Mouse (Mus musculus): Measurements from ENCODE around the gene Creb3l4. TPM values are rescaled to one million over a fixed set of nuclear protein-coding genes. Genes with fewer than 3 reads are reported as not detected.
A peak's percentile ranks its signal among the peaks of the same experiment; 100 is the strongest.

Gene Creb3l4
- polyA plus RNA-seq, 1 experiment from 2014 or later: 3.4 TPM

DNA sequence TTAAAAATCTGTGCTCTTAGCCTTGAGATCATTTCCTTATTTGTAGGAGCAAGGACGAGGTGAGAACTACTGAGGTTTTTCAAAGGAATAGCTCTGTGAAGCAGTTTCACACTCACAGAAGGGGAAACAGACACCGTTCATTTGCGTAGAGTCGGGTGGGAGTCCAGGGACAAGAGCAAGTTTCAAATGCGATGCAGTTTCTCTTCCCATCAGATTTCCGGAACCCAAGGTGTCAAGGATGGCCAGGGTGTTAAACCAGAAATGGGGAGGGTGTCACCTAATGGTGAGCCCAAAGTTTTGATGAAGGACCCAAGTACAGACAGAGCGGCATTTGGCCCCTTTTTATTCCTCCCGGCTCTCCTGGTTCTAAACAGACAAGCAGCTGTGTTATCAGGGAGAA lies 12.2 kb downstream of the Creb3l4 start:
- Histone ChIP-seq H3K4me2 (ENCODE audit: low read depth) (peak overlapping the region; percentile 81), H3K9me3 (ENCODE audit: control insufficient read depth, low read length) (no peaks in the 10 kb centered on the region), H3K36me3 (ENCODE audit: control insufficient read depth, insufficient read depth, low read length) (no peaks in the 10 kb centered on the region), H3K27ac (ENCODE audit: low read depth, low read length) (no peak overlapping the region), H3K9ac (ENCODE audit: low read length) (peak overlapping the region; percentile 43), H3K4me1 (ENCODE audit: control insufficient read depth, insufficient read depth, low read length) (peaks cover 4% of the 10 kb centered on the region; the same call in 1 of the 2 replicates), H3K4me3 (ENCODE audit: low read depth, low read length) (peak overlapping the region; percentile 79), H3K27me3 (ENCODE audit: control insufficient read depth, insufficient read depth, low read length) (no peaks in the 10 kb centered on the region)
- ATAC-seq (ENCODE audit: insufficient read depth, low FRiP score, low TSS enrichment) (no peak), DNase-seq (ENCODE audit: low spot score) (no peak)
- WGBS: 14% methylated on average over 8 of the region's 8 CpGs

DNA sequence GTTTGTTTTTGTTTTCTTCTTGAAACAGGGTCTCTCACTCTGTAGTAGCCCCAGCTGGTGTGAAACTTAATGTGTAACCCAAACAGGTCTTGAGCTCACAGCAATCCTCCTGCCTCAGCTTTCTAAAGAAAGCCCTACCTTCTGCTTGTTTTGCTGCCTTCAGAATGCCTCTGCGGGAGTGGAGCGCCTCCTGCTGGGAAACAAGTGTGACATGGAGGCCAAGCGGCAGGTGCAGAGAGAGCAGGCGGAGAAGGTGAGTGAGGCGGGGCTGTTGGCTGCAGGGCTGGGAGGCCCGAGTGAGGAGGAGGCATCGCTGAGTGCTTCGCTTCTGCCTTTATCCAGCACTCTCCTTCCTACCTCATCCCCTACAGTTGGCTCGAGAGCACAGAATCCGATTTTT lies 19.0 kb downstream of the Creb3l4 start:
- Histone ChIP-seq H3K9me3 (ENCODE audit: control insufficient read depth, low read length) (no peaks in the 10 kb centered on the region), H3K27me3 (ENCODE audit: control insufficient read depth, insufficient read depth, low read length) (no peaks in the 10 kb centered on the region), H3K9ac (ENCODE audit: low read length) (no peak overlapping the region), H3K4me3 (ENCODE audit: low read depth, low read length) (no peak overlapping the region), H3K4me2 (ENCODE audit: low read depth) (no peak overlapping the region), H3K36me3 (ENCODE audit: control insufficient read depth, insufficient read depth, low read length) (no peaks in the 10 kb centered on the region; the same call in 1 of the 2 replicates), H3K4me1 (ENCODE audit: control insufficient read depth, insufficient read depth, low read length) (no peaks in the 10 kb centered on the region), H3K27ac (ENCODE audit: low read depth, low read length) (no peak overlapping the region)
- ATAC-seq (ENCODE audit: insufficient read depth, low FRiP score, low TSS enrichment) (no peak), DNase-seq (ENCODE audit: low spot score) (no peak)
- WGBS: 81% methylated on average over 10 of the region's 10 CpGs

DNA sequence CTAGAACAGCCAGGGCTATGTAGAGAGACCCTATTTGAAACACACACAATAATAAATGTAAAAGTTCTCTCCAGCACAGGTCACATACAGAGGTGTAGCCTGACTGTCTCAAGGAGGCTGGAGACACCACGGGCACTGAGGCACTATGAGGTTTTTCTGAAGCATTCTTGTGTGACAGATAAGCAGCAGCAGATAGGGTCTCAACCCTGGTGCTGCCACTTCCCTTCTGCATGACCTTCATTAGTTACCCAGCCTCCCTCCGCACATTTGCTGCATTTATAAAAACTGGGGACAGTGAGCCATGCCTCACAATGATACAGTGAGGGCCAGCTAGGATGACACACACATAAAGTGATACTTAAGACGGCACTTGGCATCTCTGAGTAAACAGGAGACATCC lies 20.4 kb downstream of the Creb3l4 start:
- WGBS: 77% methylated on average over 3 of the region's 3 CpGs
- H3K9ac ChIP-seq (ENCODE audit: low read length): no peak overlapping the region
- no peaks in the 10 kb centered on the region for H3K4me1 ChIP-seq (ENCODE audit: control insufficient read depth, insufficient read depth, low read length)
- no peak overlapping the region for H3K4me3 ChIP-seq (ENCODE audit: low read depth, low read length)
- H3K36me3 ChIP-seq (ENCODE audit: control insufficient read depth, insufficient read depth, low read length): no peaks in the 10 kb centered on the region; the same call in 1 of the 2 replicates
- no peak overlapping the region for H3K27ac ChIP-seq (ENCODE audit: low read depth, low read length)
- no peak overlapping the region for H3K4me2 ChIP-seq (ENCODE audit: low read depth)
- ATAC-seq (ENCODE audit: insufficient read depth, low FRiP score, low TSS enrichment) (no peak), DNase-seq (ENCODE audit: low spot score) (no peak)
- H3K27me3 ChIP-seq (ENCODE audit: control insufficient read depth, insufficient read depth, low read length): no peaks in the 10 kb centered on the region
- H3K9me3 ChIP-seq (ENCODE audit: control insufficient read depth, low read length): no peaks in the 10 kb centered on the region

DNA sequence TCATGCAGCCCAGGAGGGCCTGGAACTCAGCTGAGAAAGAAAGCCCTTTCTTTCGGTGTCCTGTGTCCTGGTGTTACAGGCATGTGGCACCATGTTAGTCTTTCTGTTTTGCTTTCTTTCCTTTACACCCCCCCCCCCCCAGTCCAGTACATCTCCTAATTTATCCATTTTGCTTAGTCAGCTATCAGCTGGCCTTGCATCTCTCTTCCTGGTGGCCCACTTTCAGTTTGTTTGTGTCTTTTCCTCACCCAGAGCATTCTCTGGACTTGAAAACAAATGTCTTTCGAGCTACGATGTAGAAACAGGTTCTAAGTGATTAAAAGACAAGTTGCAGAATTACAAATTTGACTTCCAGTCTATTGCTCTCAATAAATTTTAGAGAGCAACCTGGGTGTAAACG lies 20.9 kb downstream of the Creb3l4 start:
- Histone ChIP-seq H3K9ac (ENCODE audit: low read length) (no peak overlapping the region), H3K27ac (ENCODE audit: low read depth, low read length) (no peak overlapping the region), H3K36me3 (ENCODE audit: control insufficient read depth, insufficient read depth, low read length) (no peaks in the 10 kb centered on the region; the same call in 1 of the 2 replicates), H3K4me1 (ENCODE audit: control insufficient read depth, insufficient read depth, low read length) (no peaks in the 10 kb centered on the region), H3K9me3 (ENCODE audit: control insufficient read depth, low read length) (no peaks in the 10 kb centered on the region), H3K4me2 (ENCODE audit: low read depth) (no peak overlapping the region), H3K4me3 (ENCODE audit: low read depth, low read length) (no peak overlapping the region), H3K27me3 (ENCODE audit: control insufficient read depth, insufficient read depth, low read length) (no peaks in the 10 kb centered on the region)
- ATAC-seq (ENCODE audit: insufficient read depth, low FRiP score, low TSS enrichment) (no peak), DNase-seq (ENCODE audit: low spot score) (no peak)
- 92% methylated on average over 4 of the region's 4 CpGs for WGBS

DNA sequence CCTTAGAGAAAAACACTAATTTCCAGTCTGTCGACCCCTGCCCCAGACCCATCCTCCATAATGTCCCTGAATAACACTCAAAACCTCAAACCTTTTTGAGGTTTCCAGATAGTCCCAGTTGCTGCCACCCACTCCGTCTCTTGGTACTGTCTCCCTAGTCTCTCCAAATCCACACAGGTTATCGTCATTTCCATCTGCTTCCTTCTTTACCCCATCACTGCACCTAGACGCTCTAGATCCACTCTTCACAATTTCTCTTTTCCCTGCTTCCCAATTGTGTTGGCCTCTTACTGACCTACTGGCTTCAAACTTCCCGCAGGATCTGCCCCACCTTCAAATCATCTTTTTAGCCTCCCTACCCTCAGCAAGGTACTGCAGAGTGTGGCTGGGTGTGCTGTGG lies 22.2 kb downstream of the Creb3l4 start:
- Histone ChIP-seq H3K36me3 (ENCODE audit: control insufficient read depth, insufficient read depth, low read length) (no peaks in the 10 kb centered on the region; the same call in 1 of the 2 replicates), H3K4me2 (ENCODE audit: low read depth) (peak overlapping the region; percentile 63), H3K4me1 (ENCODE audit: control insufficient read depth, insufficient read depth, low read length) (no peaks in the 10 kb centered on the region), H3K27ac (ENCODE audit: low read depth, low read length) (no peak overlapping the region), H3K9ac (ENCODE audit: low read length) (no peak overlapping the region; the same call in 1 of the 2 replicates), H3K4me3 (ENCODE audit: low read depth, low read length) (peak overlapping the region; percentile 39), H3K9me3 (ENCODE audit: control insufficient read depth, low read length) (no peaks in the 10 kb centered on the region), H3K27me3 (ENCODE audit: control insufficient read depth, insufficient read depth, low read length) (no peaks in the 10 kb centered on the region)
- ATAC-seq (ENCODE audit: insufficient read depth, low FRiP score, low TSS enrichment) (no peak), DNase-seq (ENCODE audit: low spot score) (no peak)
- 26% methylated on average over 5 of the region's 5 CpGs for WGBS

DNA sequence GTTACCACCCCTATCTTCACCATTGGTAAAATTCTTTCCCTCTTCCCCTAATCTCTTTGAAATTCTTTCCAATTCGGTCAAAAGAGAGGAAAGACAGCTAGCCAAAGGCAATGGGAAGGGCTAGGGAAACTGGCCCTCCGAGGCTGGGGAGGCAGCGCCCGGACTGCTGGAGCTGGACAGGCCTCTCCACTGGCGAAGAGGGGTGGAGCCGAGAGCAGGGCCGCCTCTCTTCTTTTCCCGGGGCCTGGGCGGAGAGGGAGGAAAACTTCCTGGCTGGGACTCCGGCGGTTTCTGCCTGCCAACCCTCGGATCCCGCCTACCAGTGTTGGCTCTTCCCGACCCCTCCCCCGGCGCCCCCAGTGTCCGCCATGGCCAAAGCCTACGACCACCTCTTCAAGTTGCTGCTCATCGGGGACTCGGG lies 22.8 kb downstream of the Creb3l4 start:
- no peaks in the 10 kb centered on the region for H3K9me3 ChIP-seq (ENCODE audit: control insufficient read depth, low read length)
- 0% methylated on average over 18 of the region's 20 CpGs for WGBS
- no peaks in the 10 kb centered on the region for H3K27me3 ChIP-seq (ENCODE audit: control insufficient read depth, insufficient read depth, low read length)
- ATAC-seq (ENCODE audit: insufficient read depth, low FRiP score, low TSS enrichment): peak; percentile 71
- H3K4me2 ChIP-seq (ENCODE audit: low read depth): peak overlapping the region; percentile 63
- peak overlapping the region; percentile 39 for H3K4me3 ChIP-seq (ENCODE audit: low read depth, low read length)
- no peaks in the 10 kb centered on the region; the same call in 1 of the 2 replicates for H3K36me3 ChIP-seq (ENCODE audit: control insufficient read depth, insufficient read depth, low read length)
- peak overlapping the region; percentile 40; the same call in 1 of the 2 replicates for H3K27ac ChIP-seq (ENCODE audit: low read depth, low read length)
- peak overlapping the region; percentile 50 for H3K9ac ChIP-seq (ENCODE audit: low read length)
- no peaks in the 10 kb centered on the region for H3K4me1 ChIP-seq (ENCODE audit: control insufficient read depth, insufficient read depth, low read length)
- DNase-seq (ENCODE audit: low spot score): peak; percentile 64

DNA sequence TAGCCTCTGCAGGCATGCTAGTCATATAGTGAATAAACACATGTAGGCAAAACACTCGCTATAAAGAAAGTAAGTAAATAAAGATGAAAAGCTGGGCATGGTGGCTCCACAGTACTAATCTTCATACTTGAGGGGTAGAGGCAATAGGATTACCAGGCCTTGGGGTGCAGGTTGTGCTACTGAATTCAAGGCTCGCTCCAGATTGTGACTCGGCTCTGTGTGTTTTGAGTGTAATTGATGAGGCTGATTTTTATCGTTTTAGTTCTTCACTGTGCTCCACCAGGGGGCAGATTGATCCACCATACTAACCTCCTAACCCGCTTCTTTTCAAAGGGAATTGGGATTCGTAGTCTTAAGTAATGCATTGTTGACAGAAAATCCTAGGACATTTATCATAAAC lies 23.2 kb downstream of the Creb3l4 start:
- Histone ChIP-seq H3K36me3 (ENCODE audit: control insufficient read depth, insufficient read depth, low read length) (no peaks in the 10 kb centered on the region; the same call in 1 of the 2 replicates), H3K4me2 (ENCODE audit: low read depth) (peak overlapping the region; percentile 63), H3K4me1 (ENCODE audit: control insufficient read depth, insufficient read depth, low read length) (no peaks in the 10 kb centered on the region), H3K9me3 (ENCODE audit: control insufficient read depth, low read length) (no peaks in the 10 kb centered on the region), H3K27me3 (ENCODE audit: control insufficient read depth, insufficient read depth, low read length) (no peaks in the 10 kb centered on the region), H3K9ac (ENCODE audit: low read length) (peak overlapping the region; percentile 50), H3K27ac (ENCODE audit: low read depth, low read length) (no peak overlapping the region), H3K4me3 (ENCODE audit: low read depth, low read length) (peak overlapping the region; percentile 39)
- ATAC-seq (ENCODE audit: insufficient read depth, low FRiP score, low TSS enrichment): peak; percentile 46
- DNase-seq (ENCODE audit: low spot score): peak; percentile 63
- WGBS: 11% methylated on average over 6 of the region's 6 CpGs

DNA sequence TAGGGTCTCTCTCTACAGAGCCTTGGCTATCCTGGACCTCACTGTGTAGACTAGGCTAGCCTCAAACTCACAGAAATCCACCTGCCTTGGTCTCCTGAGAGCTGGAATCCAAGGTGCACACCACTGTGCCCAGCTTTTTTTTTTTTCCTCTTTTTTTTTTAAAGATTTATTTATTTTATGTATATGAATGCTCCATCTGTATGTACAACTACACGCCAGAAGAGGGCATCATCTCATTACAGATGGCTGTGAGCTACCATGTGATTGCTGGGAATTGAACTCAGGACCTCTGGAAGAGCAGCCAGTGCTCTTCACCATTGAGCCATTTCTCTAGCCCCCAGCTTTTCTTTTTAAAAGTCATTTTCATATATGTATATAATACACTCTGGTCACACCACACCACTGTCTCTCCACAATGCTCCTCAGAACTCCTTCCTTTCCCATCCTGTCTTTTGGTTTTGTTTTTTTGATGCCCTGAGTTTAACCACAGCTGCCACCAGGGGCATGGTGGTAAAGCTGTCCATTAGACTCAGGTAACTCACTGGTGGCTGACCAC lies 27.4 kb downstream of the Creb3l4 start:
- H3K4me2 ChIP-seq (ENCODE audit: low read depth): no peak overlapping the region
- DNase-seq (ENCODE audit: low spot score) (no peak), ATAC-seq (ENCODE audit: insufficient read depth, low FRiP score, low TSS enrichment) (no peak)
- WGBS: 61% methylated on average over 1 of the region's 1 CpGs
- H3K36me3 ChIP-seq (ENCODE audit: control insufficient read depth, insufficient read depth, low read length): peaks cover 6% of the 10 kb centered on the region
- H3K27me3 ChIP-seq (ENCODE audit: control insufficient read depth, insufficient read depth, low read length): no peaks in the 10 kb centered on the region
- no peak overlapping the region for H3K4me3 ChIP-seq (ENCODE audit: low read depth, low read length)
- peaks cover 8% of the 10 kb centered on the region; the same call in 1 of the 2 replicates for H3K4me1 ChIP-seq (ENCODE audit: control insufficient read depth, insufficient read depth, low read length)
- no peak overlapping the region for H3K9ac ChIP-seq (ENCODE audit: low read length)
- H3K27ac ChIP-seq (ENCODE audit: low read depth, low read length): no peak overlapping the region
- H3K9me3 ChIP-seq (ENCODE audit: control insufficient read depth, low read length): no peaks in the 10 kb centered on the region

DNA sequence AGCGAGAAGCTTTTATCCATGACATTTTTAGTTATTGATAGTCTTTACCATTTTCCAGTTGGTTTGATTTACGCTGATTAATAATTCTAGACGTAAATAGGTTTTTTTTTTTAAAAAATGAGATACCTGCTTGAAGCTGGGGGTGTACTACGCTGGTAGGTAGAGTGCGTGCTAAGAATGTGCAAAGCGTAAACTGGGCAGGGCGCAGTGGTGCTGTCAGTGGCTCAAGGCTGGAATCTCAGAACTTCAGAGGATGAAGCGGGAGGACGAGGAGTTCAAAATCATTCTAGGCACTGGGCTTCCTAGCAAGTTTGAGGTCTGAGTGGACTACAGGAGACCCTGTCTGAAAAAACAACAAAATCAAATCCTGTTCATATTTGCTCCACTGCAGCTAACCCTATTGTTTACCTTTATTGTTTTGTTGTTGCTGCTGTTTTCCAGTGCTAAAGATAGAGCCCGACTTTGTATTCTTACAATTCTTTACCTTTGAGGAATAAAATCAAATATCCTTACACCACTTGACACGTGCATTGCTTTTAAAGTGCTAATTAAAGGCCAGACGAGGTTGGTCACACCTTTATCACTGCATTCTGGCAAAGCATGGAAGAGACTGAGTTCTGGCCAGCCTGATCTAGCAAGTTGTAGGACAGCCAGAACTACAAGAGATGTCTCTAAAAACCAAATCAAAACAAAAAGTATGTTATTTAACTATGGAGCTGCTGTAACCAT lies 29.2 kb downstream of the Creb3l4 start:
- Histone ChIP-seq H3K4me2 (ENCODE audit: low read depth) (peak overlapping the region; percentile 50), H3K27ac (ENCODE audit: low read depth, low read length) (no peak overlapping the region), H3K9me3 (ENCODE audit: control insufficient read depth, low read length) (no peaks in the 10 kb centered on the region), H3K4me3 (ENCODE audit: low read depth, low read length) (peak overlapping the region; percentile 75), H3K9ac (ENCODE audit: low read length) (peak overlapping the region; percentile 16), H3K4me1 (ENCODE audit: control insufficient read depth, insufficient read depth, low read length) (peaks cover 8% of the 10 kb centered on the region; the same call in 1 of the 2 replicates), H3K36me3 (ENCODE audit: control insufficient read depth, insufficient read depth, low read length) (peaks cover 6% of the 10 kb centered on the region), H3K27me3 (ENCODE audit: control insufficient read depth, insufficient read depth, low read length) (no peaks in the 10 kb centered on the region)
- ATAC-seq (ENCODE audit: insufficient read depth, low FRiP score, low TSS enrichment): peak; percentile 62; the same call in 1 of the 2 replicates
- DNase-seq (ENCODE audit: low spot score): no peak
- WGBS: 13% methylated on average over 12 of the region's 12 CpGs
